Mouse (Mus musculus): ENCODE measurements around the gene Tmem35b. TPM values are rescaled to one million over a fixed set of nuclear protein-coding genes. Genes with fewer than 3 reads are reported as not detected.
A peak's percentile ranks its signal among the peaks of the same experiment; 100 is the strongest.

Gene Tmem35b
- polyA plus RNA-seq, 1 experiment from 2014 or later, result 12.4 TPM

DNA sequence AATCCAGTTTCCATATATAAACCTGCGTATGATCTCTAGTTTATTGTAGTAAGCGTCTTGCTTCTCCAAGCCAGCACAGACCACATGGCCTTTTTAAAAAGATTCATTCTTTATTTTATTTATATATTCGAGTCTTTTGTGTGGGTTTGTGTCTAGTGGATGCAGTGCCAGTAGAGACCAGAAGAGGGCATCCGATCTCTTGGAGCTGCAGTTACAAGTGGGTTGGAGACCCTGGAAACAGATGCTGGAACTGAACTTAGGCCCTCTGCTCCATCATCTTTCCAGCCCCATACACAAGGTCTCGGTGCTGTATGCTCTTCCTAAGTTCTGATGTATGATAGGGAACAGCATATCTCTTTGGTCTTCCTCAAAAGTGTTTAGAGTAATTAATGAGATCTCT is 32.3 kb downstream of the Tmem35b start:
- Histone ChIP-seq H3K9me3 (ENCODE audit: control insufficient read depth, low read length) (no peaks in the 10 kb centered on the region), H3K27me3 (replicated peaks; ENCODE audit: control insufficient read depth, insufficient read depth, low read length) (no peaks in the 10 kb centered on the region), H3K4me1 (ENCODE audit: control insufficient read depth, insufficient read depth, low read length) (no peaks in the 10 kb centered on the region), H3K4me3 (ENCODE audit: low read depth, low read length) (no peak overlapping the region), H3K4me2 (ENCODE audit: low read depth, low read length) (no peak overlapping the region), H3K9ac (ENCODE audit: low read depth, low read length) (no peak overlapping the region), H3K36me3 (ENCODE audit: control insufficient read depth, insufficient read depth, low read length) (no peaks in the 10 kb centered on the region), H3K27ac (replicated peaks; ENCODE audit: low read depth, low read length) (no peak overlapping the region)
- DNase-seq (ENCODE audit: low spot score) (no peak), ATAC-seq (ENCODE audit: low read depth) (no peak)
- 62% methylated on average over 5 of the region's 5 CpGs for WGBS

DNA sequence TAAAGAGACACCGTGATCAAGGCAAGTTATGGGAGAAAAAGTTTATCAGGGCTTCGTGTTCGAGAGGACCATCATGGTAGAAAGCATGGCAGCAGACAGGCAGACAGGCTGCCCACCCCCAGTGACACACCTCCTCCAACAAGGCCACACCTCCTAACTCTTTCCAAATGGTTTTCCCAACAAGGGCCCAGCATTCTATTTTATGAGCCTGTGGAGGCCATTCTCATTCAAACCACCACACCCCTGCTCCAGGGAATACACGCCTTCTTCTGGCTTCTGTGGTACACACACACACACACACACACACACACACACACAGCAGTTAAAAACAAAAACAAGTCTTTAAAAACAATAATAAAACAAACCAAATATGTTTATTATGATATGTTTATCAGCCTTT is 34.3 kb downstream of the Tmem35b start:
- no peak overlapping the region for H3K27ac ChIP-seq (replicated peaks; ENCODE audit: low read depth, low read length)
- H3K36me3 ChIP-seq (ENCODE audit: control insufficient read depth, insufficient read depth, low read length), result no peaks in the 10 kb centered on the region
- H3K9me3 ChIP-seq (ENCODE audit: control insufficient read depth, low read length), result no peaks in the 10 kb centered on the region
- H3K4me1 ChIP-seq (ENCODE audit: control insufficient read depth, insufficient read depth, low read length), result no peaks in the 10 kb centered on the region
- H3K9ac ChIP-seq (ENCODE audit: low read depth, low read length), result no peak overlapping the region
- no peaks in the 10 kb centered on the region for H3K27me3 ChIP-seq (replicated peaks; ENCODE audit: control insufficient read depth, insufficient read depth, low read length)
- H3K4me3 ChIP-seq (ENCODE audit: low read depth, low read length), result no peak overlapping the region
- DNase-seq (ENCODE audit: low spot score) (no peak), ATAC-seq (ENCODE audit: low read depth) (no peak)
- WGBS, result 82% methylated on average over 4 of the region's 4 CpGs
- H3K4me2 ChIP-seq (ENCODE audit: low read depth, low read length), result no peak overlapping the region

GRCm38 (mm10) chr4:127163926-127164325 is 40.4 kb downstream of the Tmem35b start:
- no peak overlapping the region for H3K9ac ChIP-seq (ENCODE audit: low read depth, low read length)
- 63% methylated on average over 8 of the region's 8 CpGs for WGBS
- ATAC-seq (ENCODE audit: low read depth) (no peak), DNase-seq (ENCODE audit: low spot score) (no peak)
- no peak overlapping the region for H3K4me3 ChIP-seq (ENCODE audit: low read depth, low read length)
- H3K4me2 ChIP-seq (ENCODE audit: low read depth, low read length), result no peak overlapping the region
- no peaks in the 10 kb centered on the region for H3K36me3 ChIP-seq (ENCODE audit: control insufficient read depth, insufficient read depth, low read length)
- peaks cover 23% of the 10 kb centered on the region for H3K27me3 ChIP-seq (replicated peaks; ENCODE audit: control insufficient read depth, insufficient read depth, low read length)
- H3K27ac ChIP-seq (replicated peaks; ENCODE audit: low read depth, low read length), result no peak overlapping the region
- H3K9me3 ChIP-seq (ENCODE audit: control insufficient read depth, low read length), result 0 out of 2 replicates have a peak, but pooled peaks cover 4% of the 10 kb centered on the region
- H3K4me1 ChIP-seq (ENCODE audit: control insufficient read depth, insufficient read depth, low read length), result no peaks in the 10 kb centered on the region; the same call in 1 of the 2 replicates

DNA sequence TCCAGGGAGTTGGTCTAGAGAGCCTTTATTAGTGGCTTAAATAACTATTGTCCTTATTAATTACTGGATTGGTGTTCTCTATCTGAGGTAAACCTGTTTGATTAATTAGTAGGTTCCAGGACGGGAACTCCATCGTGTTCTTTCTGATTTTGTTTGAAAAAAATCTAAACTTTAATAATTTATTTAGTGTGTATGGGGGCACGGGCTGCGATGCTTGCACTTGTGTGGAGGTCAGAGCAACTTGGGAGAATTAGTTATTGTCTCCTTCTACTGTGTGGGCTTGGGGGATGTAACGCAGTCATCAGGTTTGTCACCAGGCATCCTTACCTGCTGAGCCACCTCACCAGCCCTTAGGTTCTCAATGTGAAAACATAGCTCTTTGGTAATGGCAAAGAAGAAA is 43.6 kb downstream of the Tmem35b start:
- 74% methylated on average over 5 of the region's 5 CpGs for WGBS
- Histone ChIP-seq H3K9me3 (ENCODE audit: control insufficient read depth, low read length) (0 out of 2 replicates have a peak, but pooled peaks cover 4% of the 10 kb centered on the region), H3K4me3 (ENCODE audit: low read depth, low read length) (no peak overlapping the region), H3K27ac (replicated peaks; ENCODE audit: low read depth, low read length) (no peak overlapping the region), H3K9ac (ENCODE audit: low read depth, low read length) (no peak overlapping the region), H3K4me1 (ENCODE audit: control insufficient read depth, insufficient read depth, low read length) (no peaks in the 10 kb centered on the region; the same call in 1 of the 2 replicates), H3K4me2 (ENCODE audit: low read depth, low read length) (no peak overlapping the region), H3K36me3 (ENCODE audit: control insufficient read depth, insufficient read depth, low read length) (no peaks in the 10 kb centered on the region), H3K27me3 (replicated peaks; ENCODE audit: control insufficient read depth, insufficient read depth, low read length) (peaks cover 49% of the 10 kb centered on the region)
- ATAC-seq (ENCODE audit: low read depth) (no peak), DNase-seq (ENCODE audit: low spot score) (no peak)

- H3K4me1 ChIP-seq (ENCODE audit: control insufficient read depth, insufficient read depth, low read length), result no peaks in the 10 kb centered on the region; the same call in 1 of the 2 replicates
- H3K36me3 ChIP-seq (ENCODE audit: control insufficient read depth, insufficient read depth, low read length), result no peaks in the 10 kb centered on the region
- H3K9ac ChIP-seq (ENCODE audit: low read depth, low read length), result no peak overlapping the region
- no peak for ATAC-seq (ENCODE audit: low read depth)
- H3K9me3 ChIP-seq (ENCODE audit: control insufficient read depth, low read length), result 0 out of 2 replicates have a peak, but pooled peaks cover 4% of the 10 kb centered on the region
- peak overlapping the region; percentile 100 for H3K4me2 ChIP-seq (ENCODE audit: low read depth, low read length)
- no peak for DNase-seq (ENCODE audit: low spot score)
- WGBS, result 15% methylated on average over 8 of the region's 8 CpGs
- peak overlapping the region; percentile 72 for H3K4me3 ChIP-seq (ENCODE audit: low read depth, low read length)
- H3K27me3 ChIP-seq (replicated peaks; ENCODE audit: control insufficient read depth, insufficient read depth, low read length), result peaks cover 54% of the 10 kb centered on the region
- no peak overlapping the region for H3K27ac ChIP-seq (replicated peaks; ENCODE audit: low read depth, low read length)
Observed at GRCm38 (mm10) chr4:127167731-127168130, 44.2 kb downstream of the Tmem35b start.

GRCm38 (mm10) chr4:127168211-127168913 is 44.9 kb downstream of the Tmem35b start:
- H3K36me3 ChIP-seq (ENCODE audit: control insufficient read depth, insufficient read depth, low read length), result no peaks in the 10 kb centered on the region
- H3K27me3 ChIP-seq (replicated peaks; ENCODE audit: control insufficient read depth, insufficient read depth, low read length), result peaks cover 56% of the 10 kb centered on the region
- H3K27ac ChIP-seq (replicated peaks; ENCODE audit: low read depth, low read length), result no peak overlapping the region

DNA sequence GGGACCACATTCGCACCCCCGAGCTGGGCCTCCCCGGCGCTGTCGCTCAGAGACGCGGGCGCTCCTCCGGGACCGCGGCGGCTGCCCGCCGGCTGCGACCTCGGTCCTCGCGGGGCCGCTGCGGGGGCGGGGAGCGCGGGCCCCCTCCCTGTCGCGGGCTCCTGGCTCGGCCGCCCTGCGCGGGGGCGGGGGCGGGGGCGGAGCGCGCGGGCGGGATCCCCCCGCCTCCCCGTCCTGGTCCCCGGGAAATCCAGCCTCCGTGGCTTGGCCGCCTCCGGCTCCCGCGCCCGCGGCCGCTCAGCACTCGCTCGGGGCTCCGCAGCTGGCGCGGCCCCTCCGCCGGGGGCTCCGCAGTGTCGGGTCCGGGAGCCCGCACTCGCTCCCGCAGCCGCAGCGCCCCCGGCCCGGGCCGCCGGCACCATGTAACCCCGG is 45.4 kb downstream of the Tmem35b start, which contains the start of gene Dlgap3:
Gene Dlgap3 (plus strand): TSS at position 291 of the 432 bp plus-strand sequence.
- Histone ChIP-seq H3K4me1 (ENCODE audit: control insufficient read depth, insufficient read depth, low read length) (no peaks in the 10 kb centered on the region; the same call in 1 of the 2 replicates), H3K9ac (ENCODE audit: low read depth, low read length) (peak within 1 kb of the TSS; percentile 69), H3K9me3 (ENCODE audit: control insufficient read depth, low read length) (0 out of 2 replicates have a peak, but pooled peaks cover 4% of the 10 kb centered on the region), H3K4me3 (ENCODE audit: low read depth, low read length) (peak within 1 kb of the TSS; percentile 72), H3K36me3 (ENCODE audit: control insufficient read depth, insufficient read depth, low read length) (no peaks in the 10 kb centered on the region), H3K4me2 (ENCODE audit: low read depth, low read length) (peak within 1 kb of the TSS; percentile 100), H3K27ac (replicated peaks; ENCODE audit: low read depth, low read length) (no peak within 1 kb of the TSS), H3K27me3 (replicated peaks; ENCODE audit: control insufficient read depth, insufficient read depth, low read length) (peaks cover 57% of the 10 kb centered on the region)
- 3% methylated on average over 5 of the region's 67 CpGs for WGBS
- DNase-seq (ENCODE audit: low spot score), result peak; percentile 41
- ATAC-seq (ENCODE audit: low read depth), result peak; percentile 62

More at GRCm38 (mm10) chr4:127168211-127168913, 44.9 kb downstream of the Tmem35b start:
- H3K4me3 ChIP-seq (ENCODE audit: low read depth, low read length), result peak overlapping the region; percentile 72
- H3K4me2 ChIP-seq (ENCODE audit: low read depth, low read length), result peak overlapping the region; percentile 100
- H3K4me1 ChIP-seq (ENCODE audit: control insufficient read depth, insufficient read depth, low read length), result no peaks in the 10 kb centered on the region; the same call in 1 of the 2 replicates
- peak overlapping the region; percentile 69 for H3K9ac ChIP-seq (ENCODE audit: low read depth, low read length)
- ATAC-seq (ENCODE audit: low read depth), result peak; percentile 78
- H3K9me3 ChIP-seq (ENCODE audit: control insufficient read depth, low read length), result 0 out of 2 replicates have a peak, but pooled peaks cover 4% of the 10 kb centered on the region
- DNase-seq (ENCODE audit: low spot score), result peak; percentile 51
- WGBS, result under 1% methylated on average over 23 of the region's 39 CpGs

DNA sequence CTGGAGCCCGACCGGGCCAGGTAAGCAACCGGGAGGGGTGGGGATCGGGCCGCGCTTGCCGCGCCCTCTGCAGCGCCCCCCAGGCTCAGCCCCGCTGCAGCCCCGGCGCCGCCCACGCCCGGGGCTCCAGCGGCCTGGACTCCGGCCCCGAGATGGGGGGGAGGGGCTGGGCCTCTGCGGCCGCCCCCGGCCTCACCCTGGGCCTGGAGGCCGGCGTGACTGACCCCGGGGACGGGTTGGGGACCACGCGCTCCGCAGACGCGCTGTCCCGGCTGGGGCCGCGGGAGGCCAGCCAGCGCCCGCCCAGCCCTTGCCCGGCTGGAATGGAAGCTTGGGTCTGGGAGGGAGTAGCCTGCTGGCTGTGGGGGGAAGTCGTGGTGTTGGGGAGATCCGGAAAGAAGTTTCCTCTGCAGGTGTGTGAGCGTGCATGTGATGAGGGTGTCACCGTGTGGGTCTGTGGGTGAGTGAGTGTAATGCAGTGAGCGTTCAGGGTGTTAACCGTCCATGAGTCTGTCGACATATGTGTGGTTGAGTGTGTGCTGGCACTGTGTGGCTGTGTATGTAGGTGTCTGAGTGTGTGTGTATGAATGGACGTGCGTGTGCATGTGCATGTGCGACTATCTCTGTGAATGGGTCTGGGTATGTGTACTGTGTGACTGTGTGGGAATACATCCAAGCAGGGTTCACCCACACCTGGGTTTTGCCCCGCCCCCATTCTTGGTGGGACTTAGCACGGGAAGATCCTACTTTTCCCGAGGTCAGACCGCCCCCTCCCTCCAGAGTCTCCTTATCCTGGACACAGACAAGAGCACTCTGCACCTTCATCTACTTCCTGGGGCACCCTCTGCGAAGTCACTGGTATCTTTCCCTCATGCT is 46.1 kb downstream of the Tmem35b start:
- 0 out of 2 replicates have a peak, but pooled peaks cover 4% of the 10 kb centered on the region for H3K9me3 ChIP-seq (ENCODE audit: control insufficient read depth, low read length)
- peak overlapping the region; percentile 72 for H3K4me3 ChIP-seq (ENCODE audit: low read depth, low read length)
- no peak overlapping the region for H3K27ac ChIP-seq (replicated peaks; ENCODE audit: low read depth, low read length)
- no peaks in the 10 kb centered on the region for H3K36me3 ChIP-seq (ENCODE audit: control insufficient read depth, insufficient read depth, low read length)
- ATAC-seq (ENCODE audit: low read depth) (peak; percentile 37), DNase-seq (ENCODE audit: low spot score) (no peak)
- peaks cover 62% of the 10 kb centered on the region for H3K27me3 ChIP-seq (replicated peaks; ENCODE audit: control insufficient read depth, insufficient read depth, low read length)
- WGBS, result 5% methylated on average over 21 of the region's 51 CpGs
- H3K4me1 ChIP-seq (ENCODE audit: control insufficient read depth, insufficient read depth, low read length), result no peaks in the 10 kb centered on the region; the same call in 1 of the 2 replicates
- peak overlapping the region; percentile 100 for H3K4me2 ChIP-seq (ENCODE audit: low read depth, low read length)
- H3K9ac ChIP-seq (ENCODE audit: low read depth, low read length), result peak overlapping the region; percentile 69
